Mouse (Mus musculus): ENCODE measurements around the gene Hmgn1. TPM values are rescaled to one million over a fixed set of nuclear protein-coding genes. Genes with fewer than 3 reads are reported as not detected.
A peak's percentile ranks its signal among the peaks of the same experiment; 100 is the strongest.

Gene Hmgn1
- polyA plus RNA-seq, 1 experiment, result 7.3 TPM

GRCm38 (mm10) chr16:96083179-96083646, 44.3 kb downstream of the Hmgn1 start:
- Histone ChIP-seq H3K27me3 (ENCODE audit: control insufficient read depth) (peaks cover 35% of the 10 kb centered on the region), H3K36me3 (ENCODE audit: control insufficient read depth) (peaks cover 11% of the 10 kb centered on the region), H3K9me3 (ENCODE audit: control insufficient read depth, low read length) (no peaks in the 10 kb centered on the region), H3K4me3 (replicated peaks) (peak overlapping the region; percentile 82), H3K4me1 (ENCODE audit: control insufficient read depth) (peaks cover 24% of the 10 kb centered on the region)
- no peak for TF ChIP-seq TAL1 (IDR thresholded peaks at IDR 0.05; ENCODE audit: low read length)
- TF ChIP-seq GATA1 (IDR thresholded peaks at IDR 0.05; ENCODE audit: low read length), result no peak

GRCm38 (mm10) chr16:96082301-96083178, 45.0 kb downstream of the Hmgn1 start, which contains the start of gene Brwd1:
Gene Brwd1 (minus strand): TSS chr16:96082526.
- TF ChIP-seq TAL1 (IDR thresholded peaks at IDR 0.05; ENCODE audit: low read length) (no peak), GATA1 (IDR thresholded peaks at IDR 0.05; ENCODE audit: low read length) (no peak)
- peak within 1 kb of the TSS; percentile 82 for H3K4me3 ChIP-seq (replicated peaks)

GRCm38 (mm10) chr16:96081742-96082241, 45.7 kb downstream of the Hmgn1 start:
- Histone ChIP-seq H3K36me3 (ENCODE audit: control insufficient read depth) (peaks cover 11% of the 10 kb centered on the region), H3K4me3 (replicated peaks) (peak overlapping the region; percentile 82), H3K4me1 (ENCODE audit: control insufficient read depth) (peaks cover 24% of the 10 kb centered on the region), H3K9me3 (ENCODE audit: control insufficient read depth, low read length) (no peaks in the 10 kb centered on the region), H3K27me3 (ENCODE audit: control insufficient read depth) (peaks cover 35% of the 10 kb centered on the region)
- no peak for TF ChIP-seq TAL1 (IDR thresholded peaks at IDR 0.05; ENCODE audit: low read length)
- no peak for TF ChIP-seq GATA1 (IDR thresholded peaks at IDR 0.05; ENCODE audit: low read length)

More at GRCm38 (mm10) chr16:96082301-96083178, 45.0 kb downstream of the Hmgn1 start, which contains the start of gene Brwd1:
- Histone ChIP-seq H3K9me3 (ENCODE audit: control insufficient read depth, low read length) (no peaks in the 10 kb centered on the region), H3K4me1 (ENCODE audit: control insufficient read depth) (peaks cover 24% of the 10 kb centered on the region), H3K36me3 (ENCODE audit: control insufficient read depth) (peaks cover 11% of the 10 kb centered on the region), H3K27me3 (ENCODE audit: control insufficient read depth) (peaks cover 35% of the 10 kb centered on the region)

GRCm38 (mm10) chr16:96081331-96081730, 46.2 kb downstream of the Hmgn1 start:
- peaks cover 35% of the 10 kb centered on the region for H3K27me3 ChIP-seq (ENCODE audit: control insufficient read depth)
- peak overlapping the region; percentile 82 for H3K4me3 ChIP-seq (replicated peaks)
- H3K36me3 ChIP-seq (ENCODE audit: control insufficient read depth), result peaks cover 11% of the 10 kb centered on the region
- H3K9me3 ChIP-seq (ENCODE audit: control insufficient read depth, low read length), result no peaks in the 10 kb centered on the region
- H3K4me1 ChIP-seq (ENCODE audit: control insufficient read depth), result peaks cover 24% of the 10 kb centered on the region
- no peak for TF ChIP-seq GATA1 (IDR thresholded peaks at IDR 0.05; ENCODE audit: low read length)
- TF ChIP-seq TAL1 (IDR thresholded peaks at IDR 0.05; ENCODE audit: low read length), result no peak

GRCm38 (mm10) chr16:96080524-96080923, 47.0 kb downstream of the Hmgn1 start:
- no peaks in the 10 kb centered on the region for H3K9me3 ChIP-seq (ENCODE audit: control insufficient read depth, low read length)
- peaks cover 11% of the 10 kb centered on the region for H3K36me3 ChIP-seq (ENCODE audit: control insufficient read depth)
- no peak overlapping the region for H3K4me3 ChIP-seq (replicated peaks)
- TF ChIP-seq TAL1 (IDR thresholded peaks at IDR 0.05; ENCODE audit: low read length) (no peak), GATA1 (IDR thresholded peaks at IDR 0.05; ENCODE audit: low read length) (no peak)
- peaks cover 24% of the 10 kb centered on the region for H3K4me1 ChIP-seq (ENCODE audit: control insufficient read depth)
- peaks cover 35% of the 10 kb centered on the region for H3K27me3 ChIP-seq (ENCODE audit: control insufficient read depth)

Other genes starting within 250 kb of the Hmgn1 start
- 1.4 and 1.6 TPM in 2 replicates for gene Psmg1, start 136.8 kb downstream of the Hmgn1 start, polyA plus RNA-seq (2012)
- gene Brwd1, start 45.2 kb downstream of the Hmgn1 start, polyA plus RNA-seq (2012), result 0.04 and 0.08 TPM in 2 replicates
- 0.04 and 0.07 TPM in 2 replicates for gene Wrb, start 17.7 kb upstream of the Hmgn1 start, polyA plus RNA-seq (2012)
- gene Lca5l, start 64.5 kb upstream of the Hmgn1 start, polyA plus RNA-seq (2012), result not detected in 2 replicates
- not detected in 2 replicates for gene Sh3bgr, start 72.7 kb upstream of the Hmgn1 start, polyA plus RNA-seq (2012)
- not detected in 2 replicates for gene B3galt5, start 108.1 kb upstream of the Hmgn1 start, polyA plus RNA-seq (2012)